Mouse (Mus musculus): Measurements from ENCODE around the gene Brd2. TPM values are rescaled to one million over a fixed set of nuclear protein-coding genes. Genes with fewer than 3 reads are reported as not detected.
"Not testable (repeated sequence)": the region's sequence is repeated elsewhere in the genome, so short reads cannot be mapped to it uniquely, and the experiment has no call there.

Brd2 gene
- polyA plus RNA-seq, 1 experiment = 178 TPM

- TF ChIP-seq CTCF (IDR thresholded peaks at IDR 0.05; ENCODE audit: control insufficient read depth, insufficient read depth, insufficient replicate concordance, low read depth, low read length) = no peak
- TF ChIP-seq POLR2A (IDR thresholded peaks at IDR 0.05; ENCODE audit: control insufficient read depth, low read depth, low read length) = no peak
- no peak overlapping the region for H3K27ac ChIP-seq (ENCODE audit: control insufficient read depth, insufficient read depth, low read depth, low read length)
Measured at GRCm38 (mm10) chr17:34155534-34155933, 33.1 kb upstream of the Brd2 start.

GRCm38 (mm10) chr17:34152923-34153322 lies 30.5 kb upstream of the Brd2 start, which contains the start of gene H2-DMb1:
Gene H2-DMb1 (plus strand): TSS chr17:34153072.
- no peak within 1 kb of the TSS for H3K4me3 ChIP-seq (ENCODE audit: control insufficient read depth, low read depth, low read length)
- no peaks in the 10 kb centered on the region for H3K27me3 ChIP-seq (ENCODE audit: control insufficient read depth, insufficient read depth, low read length)
- no peak within 1 kb of the TSS for H3K27ac ChIP-seq (ENCODE audit: control insufficient read depth, insufficient read depth, low read depth, low read length)
- no peak for TF ChIP-seq CTCF (IDR thresholded peaks at IDR 0.05; ENCODE audit: control insufficient read depth, insufficient read depth, insufficient replicate concordance, low read depth, low read length)
- no peak for TF ChIP-seq POLR2A (IDR thresholded peaks at IDR 0.05; ENCODE audit: control insufficient read depth, low read depth, low read length)
- H3K4me1 ChIP-seq (ENCODE audit: control insufficient read depth, insufficient read depth, low read length) = no peaks in the 10 kb centered on the region
- H3K36me3 ChIP-seq (ENCODE audit: control insufficient read depth, insufficient read depth, low read length) = no peaks in the 10 kb centered on the region

More at GRCm38 (mm10) chr17:34155534-34155933, 33.1 kb upstream of the Brd2 start:
- Histone ChIP-seq H3K27me3 (ENCODE audit: control insufficient read depth, insufficient read depth, low read length) (no peaks in the 10 kb centered on the region), H3K4me3 (ENCODE audit: control insufficient read depth, low read depth, low read length) (no peak overlapping the region), H3K36me3 (ENCODE audit: control insufficient read depth, insufficient read depth, low read length) (no peaks in the 10 kb centered on the region), H3K4me1 (ENCODE audit: control insufficient read depth, insufficient read depth, low read length) (no peaks in the 10 kb centered on the region)

GRCm38 (mm10) chr17:34144960-34145371 lies 22.5 kb upstream of the Brd2 start:
- Histone ChIP-seq H3K4me3 (ENCODE audit: control insufficient read depth, low read depth, low read length) (no peak overlapping the region), H3K27me3 (ENCODE audit: control insufficient read depth, insufficient read depth, low read length) (no peaks in the 10 kb centered on the region), H3K27ac (ENCODE audit: control insufficient read depth, insufficient read depth, low read depth, low read length) (no peak overlapping the region), H3K36me3 (ENCODE audit: control insufficient read depth, insufficient read depth, low read length) (no peaks in the 10 kb centered on the region), H3K4me1 (ENCODE audit: control insufficient read depth, insufficient read depth, low read length) (peaks cover 3% of the 10 kb centered on the region)
- no peak for TF ChIP-seq POLR2A (IDR thresholded peaks at IDR 0.05; ENCODE audit: control insufficient read depth, low read depth, low read length)
- no peak for TF ChIP-seq CTCF (IDR thresholded peaks at IDR 0.05; ENCODE audit: control insufficient read depth, insufficient read depth, insufficient replicate concordance, low read depth, low read length)

- not testable (repeated sequence) for H3K27me3 ChIP-seq (ENCODE audit: control insufficient read depth, insufficient read depth, low read length); H3K36me3 ChIP-seq (ENCODE audit: control insufficient read depth, insufficient read depth, low read length); H3K4me1 ChIP-seq (ENCODE audit: control insufficient read depth, insufficient read depth, low read length); H3K4me3 ChIP-seq (ENCODE audit: control insufficient read depth, low read depth, low read length); H3K27ac ChIP-seq (ENCODE audit: control insufficient read depth, insufficient read depth, low read depth, low read length)
Measured at GRCm38 (mm10) chr17:34144221-34144620, 21.8 kb upstream of the Brd2 start.

GRCm38 (mm10) chr17:34143461-34143860 lies 21.0 kb upstream of the Brd2 start:
- H3K36me3 ChIP-seq (ENCODE audit: control insufficient read depth, insufficient read depth, low read length) = no peaks in the 10 kb centered on the region
- H3K4me3 ChIP-seq (ENCODE audit: control insufficient read depth, low read depth, low read length) = no peak overlapping the region
- peaks cover 7% of the 10 kb centered on the region for H3K4me1 ChIP-seq (ENCODE audit: control insufficient read depth, insufficient read depth, low read length)
- TF ChIP-seq CTCF (IDR thresholded peaks at IDR 0.05; ENCODE audit: control insufficient read depth, insufficient read depth, insufficient replicate concordance, low read depth, low read length) (no peak), POLR2A (IDR thresholded peaks at IDR 0.05; ENCODE audit: control insufficient read depth, low read depth, low read length) (no peak)
- H3K27ac ChIP-seq (ENCODE audit: control insufficient read depth, insufficient read depth, low read depth, low read length) = no peak overlapping the region
- no peaks in the 10 kb centered on the region for H3K27me3 ChIP-seq (ENCODE audit: control insufficient read depth, insufficient read depth, low read length)

- no peak within 1 kb of the TSS for H3K27ac ChIP-seq (ENCODE audit: control insufficient read depth, insufficient read depth, low read depth, low read length)
- peaks cover 7% of the 10 kb centered on the region for H3K4me1 ChIP-seq (ENCODE audit: control insufficient read depth, insufficient read depth, low read length)
Measured at GRCm38 (mm10) chr17:34143033-34143432, 20.6 kb upstream of the Brd2 start, which contains the start of gene H2-DMb2. Gene H2-DMb2 (plus strand): TSS chr17:34143307.

GRCm38 (mm10) chr17:34142456-34143010 lies 20.1 kb upstream of the Brd2 start:
- H3K27me3 ChIP-seq (ENCODE audit: control insufficient read depth, insufficient read depth, low read length) = no peaks in the 10 kb centered on the region
- H3K36me3 ChIP-seq (ENCODE audit: control insufficient read depth, insufficient read depth, low read length) = no peaks in the 10 kb centered on the region
- TF ChIP-seq POLR2A (IDR thresholded peaks at IDR 0.05; ENCODE audit: control insufficient read depth, low read depth, low read length) = no peak
- no peak for TF ChIP-seq CTCF (IDR thresholded peaks at IDR 0.05; ENCODE audit: control insufficient read depth, insufficient read depth, insufficient replicate concordance, low read depth, low read length)
- H3K4me1 ChIP-seq (ENCODE audit: control insufficient read depth, insufficient read depth, low read length) = peaks cover 7% of the 10 kb centered on the region
- no peak overlapping the region for H3K4me3 ChIP-seq (ENCODE audit: control insufficient read depth, low read depth, low read length)
- H3K27ac ChIP-seq (ENCODE audit: control insufficient read depth, insufficient read depth, low read depth, low read length) = no peak overlapping the region

More at GRCm38 (mm10) chr17:34143033-34143432, 20.6 kb upstream of the Brd2 start, which contains the start of gene H2-DMb2:
- TF ChIP-seq POLR2A (IDR thresholded peaks at IDR 0.05; ENCODE audit: control insufficient read depth, low read depth, low read length) (no peak), CTCF (IDR thresholded peaks at IDR 0.05; ENCODE audit: control insufficient read depth, insufficient read depth, insufficient replicate concordance, low read depth, low read length) (no peak)
- H3K27me3 ChIP-seq (ENCODE audit: control insufficient read depth, insufficient read depth, low read length) = no peaks in the 10 kb centered on the region
- no peaks in the 10 kb centered on the region for H3K36me3 ChIP-seq (ENCODE audit: control insufficient read depth, insufficient read depth, low read length)
- H3K4me3 ChIP-seq (ENCODE audit: control insufficient read depth, low read depth, low read length) = no peak within 1 kb of the TSS

- no peak overlapping the region for H3K27ac ChIP-seq (ENCODE audit: control insufficient read depth, insufficient read depth, low read depth, low read length)
- no peaks in the 10 kb centered on the region for H3K27me3 ChIP-seq (ENCODE audit: control insufficient read depth, insufficient read depth, low read length)
Measured at GRCm38 (mm10) chr17:34141448-34141847, 19.0 kb upstream of the Brd2 start.

More at GRCm38 (mm10) chr17:34141448-34141847, 19.0 kb upstream of the Brd2 start:
- Histone ChIP-seq H3K4me3 (ENCODE audit: control insufficient read depth, low read depth, low read length) (no peak overlapping the region), H3K36me3 (ENCODE audit: control insufficient read depth, insufficient read depth, low read length) (no peaks in the 10 kb centered on the region), H3K4me1 (ENCODE audit: control insufficient read depth, insufficient read depth, low read length) (peaks cover 7% of the 10 kb centered on the region)
- TF ChIP-seq POLR2A (IDR thresholded peaks at IDR 0.05; ENCODE audit: control insufficient read depth, low read depth, low read length) (no peak), CTCF (IDR thresholded peaks at IDR 0.05; ENCODE audit: control insufficient read depth, insufficient read depth, insufficient replicate concordance, low read depth, low read length) (no peak)

Measured in testis, adult 2 months (tissue).